Mouse (Mus musculus) lung, postnatal 0 days (tissue): ENCODE measurements around the gene Mcoln2.

Experiments used
- CTCF ChIP-seq: IDR thresholded peaks from 2 replicates; pipeline ENCODE4 v1.5.1; 2016; ENCODE audit warnings: antibody characterized with exemption, mild to moderate bottlenecking
- EP300 ChIP-seq: IDR thresholded peaks from 2 replicates; pipeline ENCODE4 v1.6.1; 2016; ENCODE audit warnings: antibody characterized with exemption, mild to moderate bottlenecking, control low read depth

DNA sequence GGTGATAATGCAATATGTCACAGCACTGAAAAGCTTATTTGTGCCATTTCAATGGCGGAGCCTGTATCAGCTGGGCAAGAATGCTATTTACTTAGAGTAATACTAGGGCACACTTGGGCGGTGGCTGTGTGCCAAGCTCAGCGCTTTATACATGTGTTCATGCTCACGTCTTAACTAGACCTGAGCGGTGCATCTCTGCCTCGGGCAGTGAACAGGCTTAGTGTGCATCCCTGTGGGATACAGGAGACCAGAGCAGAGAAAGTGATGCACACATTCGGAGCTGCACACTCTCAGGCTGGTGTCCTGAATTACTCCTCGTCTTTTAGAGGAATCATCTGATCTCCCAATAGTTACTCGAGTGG lies 26.2 kb upstream of the Mcoln2 start:
- TF ChIP-seq CTCF, result no peak
- no peak for TF ChIP-seq EP300
